Mouse (Mus musculus) cerebellum, adult 18-20 months (tissue): Measurements from ENCODE around the gene Nmnat1.
A peak's percentile ranks its signal among the peaks of the same experiment; 100 is the strongest.
"Not testable (repeated sequence)": the region's sequence is repeated elsewhere in the genome, so short reads cannot be mapped to it uniquely, and the experiment has no call there.

Experiments
- DNase-seq, 2 experiments: peaks; one replicate each; pipeline ENCODE4 v3.0.0; 2021

The Nmnat1 gene

DNA sequence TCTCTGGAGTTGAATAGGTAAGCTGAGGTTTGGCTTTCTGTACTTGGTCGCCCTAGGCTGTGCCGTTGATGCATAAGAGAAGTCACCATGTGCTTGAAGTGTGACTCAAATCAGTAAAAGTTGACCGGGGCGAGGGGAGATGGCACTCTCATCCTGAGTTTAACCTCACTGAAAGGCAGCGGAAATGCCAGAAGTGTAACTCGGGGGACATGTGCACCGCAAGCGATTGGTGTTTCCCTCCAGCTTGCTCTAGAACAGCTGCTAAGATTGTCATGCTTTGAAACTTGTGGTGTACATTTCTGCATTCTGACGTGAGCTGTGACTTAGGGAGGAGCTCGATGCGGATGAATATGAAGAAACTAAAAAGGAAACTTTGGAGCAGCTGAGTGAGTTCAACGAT is 2.7 kb upstream of the Nmnat1 start:
- DNase-seq = no peak

- DNase-seq = peak; percentile 22 to 25
Measured at GRCm38 (mm10) chr4:149485825-149486206, 814 bp upstream of the Nmnat1 start.

DNA sequence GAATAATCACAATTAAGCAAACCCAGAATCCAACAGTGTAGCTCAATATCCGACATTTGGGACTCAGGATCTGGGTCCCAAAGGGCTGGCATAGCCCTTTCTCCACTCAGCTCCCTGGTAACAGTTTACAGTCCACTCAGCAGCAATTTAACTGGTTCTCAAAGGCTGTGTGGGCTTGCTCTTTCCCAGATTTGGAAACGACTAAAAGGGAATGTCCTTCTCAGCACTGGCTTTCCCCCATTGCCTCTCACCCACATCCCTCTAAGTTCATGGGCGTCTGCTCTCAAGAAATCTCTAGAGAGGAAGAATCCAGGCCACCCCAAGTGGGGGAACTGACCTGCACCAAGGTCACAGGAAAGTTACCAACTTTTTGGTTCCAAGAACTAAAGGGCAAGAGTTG is 436 bp downstream of the Nmnat1 start:
- peak in 1 of 2 experiments; percentile 8 for DNase-seq

- DNase-seq = no peak
Measured at GRCm38 (mm10) chr4:149477078-149477477, 7.9 kb downstream of the Nmnat1 start, which contains the start of gene Tmem274. Gene Tmem274, plus strand, starts transcription at chr4:149477378.

DNA sequence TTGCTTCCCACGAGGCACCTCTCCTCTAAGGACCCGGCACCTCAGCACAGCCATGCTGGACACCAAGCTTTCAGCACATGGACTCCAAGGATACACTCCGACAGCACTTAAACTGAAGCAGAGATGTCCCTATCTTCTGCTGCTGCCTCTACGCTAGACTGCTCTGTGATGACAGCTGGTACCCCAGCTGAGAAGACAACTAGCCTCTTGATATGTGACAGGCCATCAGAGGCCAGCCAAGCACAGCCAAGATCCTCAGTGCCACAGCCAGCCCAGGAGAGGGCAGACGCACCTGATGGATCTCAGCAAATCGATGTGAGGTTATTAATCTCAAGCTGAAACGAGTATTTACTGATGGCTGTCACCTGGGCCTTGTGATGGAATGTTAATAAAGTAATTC is 9.9 kb downstream of the Nmnat1 start:
- DNase-seq = no peak

DNA sequence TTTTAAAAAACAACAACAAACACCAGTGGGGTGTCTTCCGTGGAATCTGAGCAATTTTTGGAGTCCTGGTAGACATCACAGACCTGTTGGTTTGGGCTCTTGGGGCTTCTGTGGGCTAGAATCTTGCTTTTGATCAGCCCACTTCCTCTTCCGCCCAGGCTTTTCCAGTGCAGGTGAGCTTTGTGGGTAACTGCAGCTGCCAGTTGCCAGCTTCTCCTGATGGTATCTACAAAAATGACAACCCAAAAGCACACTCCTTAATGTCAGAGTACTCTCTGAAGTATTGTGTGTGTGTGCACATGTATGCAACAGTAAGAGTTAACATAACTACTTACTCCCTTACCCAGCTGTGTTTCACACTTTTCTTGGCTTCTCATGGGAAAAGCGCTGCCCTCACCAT is 15.4 kb downstream of the Nmnat1 start:
- no peak for DNase-seq

DNA sequence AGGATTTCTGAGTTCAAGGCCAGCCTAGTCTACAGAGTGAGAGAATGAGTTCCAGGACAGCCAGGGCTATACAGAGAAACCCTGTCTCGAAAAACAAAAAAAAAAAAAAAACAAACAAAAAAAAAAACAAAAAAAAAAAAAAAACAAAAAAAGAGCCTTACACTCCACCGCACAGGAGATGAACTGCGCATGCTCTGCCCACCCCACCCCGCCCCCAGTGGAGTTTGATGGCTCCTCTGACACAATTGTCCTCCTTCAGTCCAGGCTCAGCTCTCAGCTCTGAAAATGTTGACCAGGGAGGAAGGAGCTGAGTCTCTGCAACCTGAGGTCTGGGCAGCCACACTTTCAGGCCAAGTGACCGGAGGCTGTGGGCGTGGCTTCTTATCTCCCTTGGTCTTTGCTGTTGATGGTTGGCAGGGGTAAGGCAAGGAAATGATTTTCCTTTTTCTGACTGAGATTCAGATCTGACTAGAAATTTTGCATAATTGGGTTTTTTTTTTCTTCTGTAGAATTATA is 21.5 kb downstream of the Nmnat1 start:
- DNase-seq = no peak

DNA sequence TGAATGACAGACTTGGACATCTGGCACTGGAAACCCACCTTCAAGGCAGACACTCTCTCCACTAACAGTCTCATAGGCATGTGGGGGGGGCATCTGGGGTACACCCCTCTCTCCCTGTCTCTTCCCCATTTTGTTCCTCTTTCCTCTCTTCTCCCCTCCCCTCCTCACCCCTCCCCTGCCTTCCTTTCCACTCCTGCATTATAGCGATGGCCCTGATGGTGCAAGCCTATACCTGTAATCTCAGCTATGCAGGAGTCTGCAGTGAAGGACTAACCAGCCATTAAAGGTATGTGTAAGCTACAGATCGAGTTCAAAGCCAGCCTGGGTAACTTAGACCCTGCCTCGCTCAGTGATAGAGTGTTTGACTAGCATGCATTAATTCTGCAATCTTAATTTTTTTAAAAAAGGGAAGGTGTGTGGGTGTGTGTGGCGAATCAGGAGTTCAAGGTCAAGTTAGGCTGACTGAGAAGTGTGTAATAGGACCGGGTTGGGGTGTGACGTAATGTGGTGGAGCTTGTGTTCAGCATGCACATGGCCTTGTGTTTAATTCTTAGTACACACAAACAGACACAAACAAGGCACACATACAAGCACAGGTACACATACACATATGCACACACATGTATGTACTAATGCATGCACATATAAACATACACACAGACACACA is 22.6 kb downstream of the Nmnat1 start:
- no peak for DNase-seq

DNA sequence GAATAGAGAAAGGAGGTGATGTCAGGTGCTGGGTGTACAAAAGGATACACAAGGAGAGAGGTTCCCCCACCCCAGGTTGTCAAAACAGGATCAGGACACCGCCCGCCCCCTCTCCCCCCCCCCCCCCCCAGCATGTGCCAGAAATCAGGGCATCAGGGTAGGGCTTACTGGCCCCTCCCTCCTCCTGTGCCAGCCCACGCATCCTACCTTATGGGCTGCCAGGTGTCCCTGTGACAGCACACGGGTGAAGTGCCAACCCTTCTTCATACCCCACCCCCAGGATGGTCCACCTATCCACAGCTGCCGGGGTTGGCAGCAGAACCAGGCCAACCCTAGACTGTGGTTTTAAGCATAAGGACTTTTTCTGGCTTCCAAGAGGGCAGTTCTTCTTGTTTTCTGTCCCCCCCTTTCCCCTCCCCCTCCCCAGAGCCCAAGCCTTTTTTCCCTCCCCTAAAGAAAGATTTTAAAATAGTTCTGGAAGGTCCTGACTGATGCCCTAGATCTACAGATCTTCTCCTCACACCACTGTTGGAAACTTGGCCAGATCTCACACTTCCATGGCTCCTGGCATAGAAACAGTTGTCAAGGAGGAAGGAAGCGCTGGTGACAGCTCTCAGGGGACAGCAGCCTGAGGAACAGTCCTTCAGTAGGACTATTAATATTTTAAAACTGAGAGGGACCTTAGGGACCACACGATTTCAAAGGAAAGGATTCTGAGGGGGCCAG is 23.3 kb downstream of the Nmnat1 start:
- DNase-seq = peak; percentile 75 to 79

- DNase-seq = peak in 1 of 2 experiments; percentile 12
Measured at GRCm38 (mm10) chr4:149460475-149460874, 24.5 kb downstream of the Nmnat1 start.

DNA sequence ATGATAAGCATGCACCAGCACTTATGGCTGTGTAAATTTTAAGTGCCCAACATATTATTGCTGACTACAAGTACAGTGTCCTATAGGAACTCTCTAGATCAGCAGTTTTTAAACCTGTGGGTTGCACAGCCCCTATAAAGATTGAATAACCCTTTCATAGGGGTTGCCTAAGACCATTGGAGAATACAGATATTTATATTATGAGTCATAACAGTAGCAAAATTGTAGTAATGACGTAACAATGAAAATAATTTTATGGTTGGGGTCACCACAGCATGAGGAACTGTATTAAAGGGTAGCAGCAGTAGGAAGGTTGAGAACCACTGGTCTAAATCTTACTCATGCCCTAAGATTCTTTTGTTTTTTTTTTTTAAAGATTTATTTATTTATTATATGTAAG is 25.6 kb downstream of the Nmnat1 start:
- DNase-seq = no peak

DNA sequence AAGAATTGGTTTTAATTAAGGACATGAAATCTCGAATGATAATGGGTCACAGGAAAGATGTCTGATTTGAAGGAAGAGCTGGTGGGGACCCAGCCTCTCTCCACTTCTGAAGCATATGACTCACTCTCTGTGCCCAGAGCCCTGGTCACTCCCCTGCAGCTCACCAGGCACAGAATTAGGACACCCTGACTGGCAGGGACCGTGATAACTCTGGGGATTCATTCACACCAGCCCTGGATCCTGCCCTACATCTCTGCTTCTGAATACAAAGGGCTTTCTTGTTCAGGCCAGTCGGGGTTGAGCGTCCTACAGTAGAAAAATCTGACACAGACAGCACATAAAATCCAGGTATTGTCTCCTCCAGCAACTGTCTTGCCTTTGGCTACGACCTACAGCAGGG is 26.5 kb downstream of the Nmnat1 start:
- no peak for DNase-seq

GRCm38 (mm10) chr4:149457831-149458430 is 27.1 kb downstream of the Nmnat1 start:
- peak in 1 of 2 experiments; percentile 35 for DNase-seq

DNA sequence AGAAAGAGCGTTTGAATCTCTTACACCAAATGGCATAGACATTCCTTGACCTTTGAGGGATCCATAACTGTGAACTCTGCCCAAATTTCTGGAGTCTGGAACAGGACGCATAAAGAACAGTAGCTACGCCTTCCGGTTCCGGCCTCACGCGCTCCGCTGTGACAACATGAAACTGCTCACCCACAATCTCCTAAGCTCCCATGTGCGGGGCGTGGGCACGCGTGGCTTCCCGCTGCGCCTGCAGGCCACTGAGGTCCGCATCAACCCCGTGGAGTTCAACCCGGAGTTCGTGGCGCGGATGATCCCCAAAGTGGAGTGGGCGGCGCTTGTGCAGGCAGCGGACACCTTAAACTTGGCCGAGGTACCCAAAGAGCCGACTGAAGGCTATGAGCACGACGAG is 27.8 kb downstream of the Nmnat1 start:
- not testable (repeated sequence) for DNase-seq

DNA sequence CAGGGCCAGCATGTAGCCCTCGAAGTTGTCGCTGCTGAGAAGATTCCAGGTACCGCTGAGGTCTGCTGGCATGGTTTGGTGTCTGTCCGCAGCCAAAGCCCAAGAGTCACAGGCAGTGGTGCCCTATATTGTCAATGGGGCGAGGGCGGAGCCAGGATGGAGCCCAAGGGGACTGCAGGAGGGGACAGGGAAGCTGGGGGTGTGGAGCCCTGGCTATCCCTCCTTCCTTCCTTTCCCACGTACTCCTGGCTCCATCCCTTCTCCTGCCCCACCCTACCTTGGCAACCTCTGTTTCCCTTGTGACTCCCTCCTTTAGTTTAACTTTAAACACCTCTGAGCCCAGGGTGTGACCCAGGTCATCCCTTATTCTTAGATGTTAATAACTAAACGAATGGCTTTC is 30.1 kb downstream of the Nmnat1 start, which contains the start of gene Rbp7:
Rbp7 (minus strand) TSS at position 100 of the 400 bp plus-strand sequence.
- no peak for DNase-seq

GRCm38 (mm10) chr4:149454263-149454662 is 30.7 kb downstream of the Nmnat1 start:
- peak in 1 of 2 experiments; percentile 35 for DNase-seq

GRCm38 (mm10) chr4:149453656-149454055 is 31.3 kb downstream of the Nmnat1 start:
- DNase-seq = peak; percentile 35 to 37

GRCm38 (mm10) chr4:149450636-149451035 is 34.4 kb downstream of the Nmnat1 start:
- DNase-seq = no peak

GRCm38 (mm10) chr4:149446309-149446708 is 38.7 kb downstream of the Nmnat1 start:
- DNase-seq = no peak

GRCm38 (mm10) chr4:149445868-149446267 is 39.1 kb downstream of the Nmnat1 start:
- DNase-seq = peak in 1 of 2 experiments; percentile 54

DNA sequence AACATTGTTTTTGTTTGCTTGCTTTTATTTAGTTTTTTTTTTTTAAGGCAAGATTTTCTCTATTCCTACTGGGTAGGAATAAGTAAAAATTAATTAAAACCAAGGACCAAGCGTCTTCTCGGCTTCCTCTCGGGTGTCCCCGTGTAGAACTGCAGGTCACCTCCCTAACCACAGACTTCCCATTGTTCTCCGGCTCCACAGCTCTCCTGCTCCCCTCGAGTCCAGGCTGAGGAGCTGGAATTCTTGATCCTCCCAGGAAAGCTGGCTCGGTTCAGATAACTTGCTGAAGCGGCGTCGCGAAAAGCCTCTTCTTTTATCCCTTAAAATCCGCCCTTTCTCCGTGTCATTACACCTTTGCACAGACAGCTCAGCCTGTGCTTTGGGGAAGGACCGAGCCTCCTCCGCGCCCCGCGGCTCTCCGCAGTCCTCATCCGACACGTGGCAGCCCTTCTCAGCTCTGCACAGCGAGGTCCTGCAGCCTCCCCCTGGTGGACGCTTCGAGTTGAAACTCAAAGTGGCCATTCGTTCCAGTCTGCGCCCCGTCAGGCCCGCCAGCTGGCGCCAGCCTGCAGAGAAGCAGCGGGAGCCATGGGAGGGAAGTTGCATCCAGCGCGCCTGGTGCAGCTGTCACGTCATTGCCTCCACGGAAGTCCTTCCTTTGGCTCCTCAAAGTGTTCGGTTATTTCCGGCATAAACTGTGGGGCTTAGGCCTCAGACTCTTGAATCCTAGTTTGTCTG is 39.9 kb downstream of the Nmnat1 start:
- DNase-seq = peak; percentile 90 to 93

DNA sequence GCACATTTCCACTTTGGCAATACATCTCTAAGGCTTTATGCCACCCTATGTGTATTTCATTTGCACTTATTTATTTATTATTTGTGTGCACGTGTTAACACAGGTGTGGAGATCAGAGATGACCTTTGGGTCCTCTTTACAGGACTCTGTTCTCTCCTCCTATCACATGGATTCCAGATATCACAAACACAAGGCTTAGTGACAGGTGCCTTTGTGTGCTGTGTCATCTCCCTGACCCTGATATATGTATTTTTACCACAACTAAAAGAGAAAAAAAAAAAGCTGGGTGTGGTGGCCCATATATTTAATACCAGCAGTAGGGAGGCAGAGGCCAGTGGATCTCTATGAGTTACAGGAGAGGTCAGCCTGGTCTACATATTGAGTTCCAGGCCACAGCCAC is 40.5 kb downstream of the Nmnat1 start:
- no peak for DNase-seq

- DNase-seq = no peak
Measured at GRCm38 (mm10) chr4:149442436-149442835, 42.6 kb downstream of the Nmnat1 start.
